In the genomic region with DNA sequence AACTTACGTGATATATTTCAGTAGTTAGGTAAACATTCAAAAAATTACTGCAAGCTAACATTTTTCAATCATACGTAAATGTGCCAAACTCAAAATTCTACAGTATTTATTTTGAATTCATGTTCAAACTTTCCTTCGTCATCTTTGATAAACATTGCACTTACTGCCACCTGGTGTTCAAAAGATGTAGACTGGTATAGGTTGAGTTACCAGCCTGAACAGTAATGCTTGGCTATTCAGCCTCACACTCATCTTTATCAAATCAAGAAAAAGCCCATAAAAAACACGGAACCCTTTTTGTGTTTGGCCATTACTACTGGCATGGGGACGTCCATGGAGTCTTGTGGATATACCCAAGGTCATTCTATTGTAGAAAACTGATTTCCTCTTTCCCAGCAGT, we compare ENCODE assay signal across 11 mouse cellular contexts. TPM values are rescaled to one million over a fixed set of nuclear protein-coding genes. Genes with fewer than 3 reads are reported as not detected.
A peak's percentile ranks its signal among the peaks of the same experiment; 100 is the strongest.
DNase-seq lines count a peak whose midpoint lies in the region; ATAC-seq and TF ChIP-seq lines count a peak whose summit lies in the region.
"Had no signal": no experiment of that assay in that cellular context is flagged by ENCODE, and none has a peak within 500 bp of the region (broad histone marks: within the 10 kb centered on the region; RNA-seq: fewer than 3 reads in every experiment).

No protein-coding gene starts in this region.

- WGBS in midbrain, embryonic 12.5 days: 28% methylated on average over 5 of the region's 5 CpGs

- intact Hi-C loops in left cerebral cortex, adult 2 months (cut with DNase I): loop anchor here (1.0 to 5.0 kb wide), 5 partner anchors 158 to 1252 kb away; a partner anchor contains a TSS
- intact Hi-C loops in left cerebral cortex, postnatal 4 days (cut with DNase I): loop anchor here (5.0 to 10.0 kb wide), 3 partner anchors 150 to 390 kb away; a partner anchor contains a TSS

- H3K27ac ChIP-seq in left cerebral cortex, adult 2 months: no peak overlapping the region
- no peak overlapping the region for H3K27ac ChIP-seq in midbrain, embryonic 12.5 days (replicated peaks)
- H3K27ac ChIP-seq: embryonic facial prominence, embryonic 15.5 days; limb, embryonic 12.5 days had no signal

- H3K9me3 ChIP-seq in midbrain, embryonic 12.5 days: no peaks in the 10 kb centered on the region
- H3K9me3 ChIP-seq: embryonic facial prominence, embryonic 15.5 days; limb, embryonic 12.5 days had no signal

- DNase-seq in adrenal gland, postnatal 10 days: peak; percentile 30
- no peak for DNase-seq in adrenal gland, postnatal 25 days
- no peak for DNase-seq in left cerebral cortex, adult 2 months (ENCODE audit: extremely low spot score in 1 of 2, low spot score in 2 of 2)
- no peak for DNase-seq in left cerebral cortex, postnatal 4 days
- peak; percentile 65 for DNase-seq in embryo, embryonic 10.5 days (ENCODE audit: low spot score)
- DNase-seq in urinary bladder, postnatal 25 days (ENCODE audit: low spot score): no peak
- no peak for DNase-seq in gastrocnemius, postnatal 25 days

- H3K4me1 ChIP-seq in midbrain, embryonic 12.5 days: no peaks in the 10 kb centered on the region
- H3K4me1 ChIP-seq: embryonic facial prominence, embryonic 15.5 days; limb, embryonic 12.5 days had no signal

- peak; percentile 70; the same call in 1 of the 2 replicates for ATAC-seq in midbrain, embryonic 12.5 days (ENCODE audit: low FRiP score, low read depth)

- H3K4me3 ChIP-seq in left cerebral cortex, adult 2 months: no peak overlapping the region
- no peak overlapping the region for H3K4me3 ChIP-seq in midbrain, embryonic 12.5 days
- H3K4me3 ChIP-seq: embryonic facial prominence, embryonic 15.5 days; limb, embryonic 12.5 days had no signal

- no peak overlapping the region for H3K4me2 ChIP-seq in midbrain, embryonic 12.5 days (replicated peaks)
- H3K4me2 ChIP-seq: embryonic facial prominence, embryonic 15.5 days; limb, embryonic 12.5 days had no signal

- no peaks in the 10 kb centered on the region for H3K27me3 ChIP-seq in midbrain, embryonic 12.5 days
- H3K27me3 ChIP-seq: embryonic facial prominence, embryonic 15.5 days; limb, embryonic 12.5 days had no signal

- no peak overlapping the region for H3K9ac ChIP-seq in midbrain, embryonic 12.5 days (replicated peaks)
- H3K9ac ChIP-seq: embryonic facial prominence, embryonic 15.5 days; limb, embryonic 12.5 days had no signal

- peak; percentile 71 for TF ChIP-seq CTCF in left cerebral cortex, adult 2 months (IDR thresholded peaks at IDR 0.05)

- no peaks in the 10 kb centered on the region for H3K36me3 ChIP-seq in midbrain, embryonic 12.5 days
- H3K36me3 ChIP-seq: embryonic facial prominence, embryonic 15.5 days; limb, embryonic 12.5 days had no signal

RNA-seq across cellular contexts. Expression of a gene that starts 9.6 kb away (rescaled TPM):
- total RNA-seq in adrenal gland, postnatal 10 days (2021): 1 to 10 TPM; 1.4 to 3.3 TPM
- 0.67 and 0.94 TPM in 2 replicates for total RNA-seq in adrenal gland, postnatal 25 days (2021)
- total RNA-seq in left cerebral cortex, adult 2 months (2021): 1 to 10 TPM; 3.4 to 4.1 TPM
- 10 to 100 TPM; 12.9 to 14.9 TPM for total RNA-seq in left cerebral cortex, postnatal 4 days (2021)
- polyA plus RNA-seq in midbrain, embryonic 12.5 days (2016; fragmentation: Nextera tagmentation; extraction: Ambion mirVana): 3.4 and 3.8 TPM in 2 replicates
- not detected for total RNA-seq in gastrocnemius, postnatal 25 days (2021)
- polyA plus RNA-seq: small intestine, adult 2 months had no signal

Comparison
In these comparisons a context has a peak if more than half of its experiments do, and no peak if none do; other contexts are left out.
1. DNase-seq: peak in adrenal gland, postnatal 10 days (single experiment) and embryo, embryonic 10.5 days (single experiment); none in adrenal gland, postnatal 25 days (single experiment), left cerebral cortex, adult 2 months (0 of 2), left cerebral cortex, postnatal 4 days (single experiment), urinary bladder, postnatal 25 days (single experiment) and gastrocnemius, postnatal 25 days (single experiment).